Mouse (Mus musculus) lung, adult 2 months (tissue): Measurements from ENCODE around the gene Tab1.

Source experiments
- CTCF ChIP-seq: fragments of 200-500 bp; IDR thresholded peaks from 2 replicates; pipeline ENCODE4 v1.5.1; 2011; ENCODE audit warnings: mild to moderate bottlenecking, low read length, control low read depth; ENCODE audit not compliant: insufficient read depth
- POLR2A ChIP-seq: fragments of 200-500 bp; IDR thresholded peaks from 2 replicates; pipeline ENCODE4 v1.6.1; 2011; ENCODE audit warnings: low read depth, mild to moderate bottlenecking, control low read depth, low read length, borderline replicate concordance; ENCODE audit errors: extremely low read depth

- no peak for TF ChIP-seq CTCF
- no peak for TF ChIP-seq POLR2A
Measured at GRCm38 (mm10) chr15:80203406-80203805, 70.5 kb downstream of the Tab1 start.
